Mouse (Mus musculus) layer of hippocampus, adult 8-10 months (tissue): ENCODE results near the gene Ndc1. TPM values are rescaled to one million over a fixed set of nuclear protein-coding genes. Genes with fewer than 3 reads are reported as not detected.
"Not testable (repeated sequence)": the region's sequence is repeated elsewhere in the genome, so short reads cannot be mapped to it uniquely, and the experiment has no call there.

Experiments
- DNase-seq, 2 experiments: peaks; one replicate each; pipeline ENCODE4 v3.0.0; 2022; ENCODE audit warnings: low spot score in 2 of 2
- total RNA-seq, 4 experiments: library from RNA; stranded (reverse); gene quantifications; 2 replicates each; pipeline ENCODE4 v1.2.4; 2022

The Ndc1 gene
- 10 to 100 TPM; 10.4 to 15.3 (median 12.2) TPM for total RNA-seq

- peak; percentile 77 to 84 for DNase-seq
Measured at GRCm38 (mm10) chr4:107367567-107368314, at the start of gene Ndc1. Gene Ndc1 (plus strand): TSS chr4:107367784.

GRCm38 (mm10) chr4:107318646-107319045 lies 48.9 kb upstream of the Ndc1 start:
- DNase-seq, result no peak

- no peak for DNase-seq
Measured at GRCm38 (mm10) chr4:107321041-107321440, 46.5 kb upstream of the Ndc1 start.

- DNase-seq, result no peak
Measured at GRCm38 (mm10) chr4:107323113-107323512, 44.5 kb upstream of the Ndc1 start.

- DNase-seq, result no peak
Measured at GRCm38 (mm10) chr4:107328530-107328929, 39.1 kb upstream of the Ndc1 start.

GRCm38 (mm10) chr4:107333514-107333913 lies 34.1 kb upstream of the Ndc1 start:
- DNase-seq, result no peak

GRCm38 (mm10) chr4:107336356-107336755 lies 31.2 kb upstream of the Ndc1 start:
- no peak for DNase-seq

- DNase-seq, result no peak
Measured at GRCm38 (mm10) chr4:107337455-107337854, 30.1 kb upstream of the Ndc1 start.

GRCm38 (mm10) chr4:107341354-107341753 lies 26.2 kb upstream of the Ndc1 start:
- no peak for DNase-seq

- peak; percentile 30 to 33 for DNase-seq
Measured at GRCm38 (mm10) chr4:107344612-107345011, 23.0 kb upstream of the Ndc1 start.

GRCm38 (mm10) chr4:107347221-107347620 lies 20.4 kb upstream of the Ndc1 start:
- no peak for DNase-seq

GRCm38 (mm10) chr4:107348529-107349310 lies 18.9 kb upstream of the Ndc1 start:
- no peak for DNase-seq

GRCm38 (mm10) chr4:107349311-107350008 lies 18.1 kb upstream of the Ndc1 start:
- DNase-seq, result peak in 1 of 2 experiments; percentile 45

GRCm38 (mm10) chr4:107351368-107351767 lies 16.2 kb upstream of the Ndc1 start:
- DNase-seq, result no peak

- no peak for DNase-seq
Measured at GRCm38 (mm10) chr4:107353612-107354011, 14.0 kb upstream of the Ndc1 start.

GRCm38 (mm10) chr4:107354126-107354525 lies 13.5 kb upstream of the Ndc1 start:
- no peak for DNase-seq

GRCm38 (mm10) chr4:107354543-107354942 lies 13.0 kb upstream of the Ndc1 start:
- DNase-seq, result no peak

- not testable (repeated sequence) for DNase-seq
Measured at GRCm38 (mm10) chr4:107357172-107357571, 10.4 kb upstream of the Ndc1 start.

GRCm38 (mm10) chr4:107358460-107358859 lies 9.1 kb upstream of the Ndc1 start:
- DNase-seq, result peak; percentile 51 to 58

GRCm38 (mm10) chr4:107360457-107361145 lies 7.0 kb upstream of the Ndc1 start:
- DNase-seq, result no peak

- DNase-seq, result no peak
Measured at GRCm38 (mm10) chr4:107362755-107363154, 4.8 kb upstream of the Ndc1 start.
